Mouse (Mus musculus) kidney, adult 8-10 months (tissue): ENCODE measurements around the gene Gm13288.
A peak's percentile ranks its signal among the peaks of the same experiment; 100 is the strongest.
"Not testable (repeated sequence)": the region's sequence is repeated elsewhere in the genome, so short reads cannot be mapped to it uniquely, and the experiment has no call there.

Experiments used
- DNase-seq, 2 experiments: peaks; one replicate each; pipeline ENCODE4 v3.0.0; 2022

Gm13288 gene

DNA sequence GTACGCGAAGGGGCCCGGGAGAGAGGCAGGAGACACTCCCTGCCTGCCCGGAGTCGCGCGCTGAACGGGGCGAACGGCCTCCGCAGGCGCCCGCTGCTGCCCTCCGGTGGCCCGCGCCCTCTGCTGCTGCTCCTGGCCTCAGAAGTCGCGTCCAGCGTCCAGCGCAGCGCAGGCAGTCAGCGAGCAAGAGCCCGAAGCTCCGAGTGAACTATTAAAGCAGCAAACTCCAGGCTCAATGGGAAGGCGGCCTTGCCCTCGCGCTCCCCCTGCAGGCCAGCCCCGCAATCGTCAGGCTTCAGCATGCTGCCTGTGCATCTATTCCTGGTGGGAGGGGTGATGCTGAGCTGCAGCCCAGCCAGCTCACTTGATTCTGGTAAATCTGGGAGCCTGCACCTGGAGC, 2.4 kb upstream of the Gm13288 start, which contains the start of gene Gm13287:
Gene Gm13287, plus strand, starts transcription at position 301 of the 400 bp plus-strand sequence.
- DNase-seq, result not testable (repeated sequence)

DNA sequence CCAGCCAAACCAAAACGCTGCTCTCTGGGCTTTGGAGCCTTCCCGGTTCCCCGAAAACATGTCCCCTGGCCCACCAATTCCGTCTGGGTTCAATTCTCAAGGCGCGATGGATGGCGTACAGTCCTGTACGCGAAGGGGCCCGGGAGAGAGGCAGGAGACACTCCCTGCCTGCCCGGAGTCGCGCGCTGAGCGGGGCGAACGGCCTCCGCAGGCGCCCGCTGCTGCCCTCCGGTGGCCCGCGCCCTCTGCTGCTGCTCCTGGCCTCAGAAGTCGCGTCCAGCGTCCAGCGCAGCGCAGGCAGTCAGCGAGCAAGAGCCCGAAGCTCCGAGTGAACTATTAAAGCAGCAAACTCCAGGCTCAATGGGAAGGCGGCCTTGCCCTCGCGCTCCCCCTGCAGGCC, 430 bp downstream of the Gm13288 start:
- peak; percentile 23 to 33 for DNase-seq

DNA sequence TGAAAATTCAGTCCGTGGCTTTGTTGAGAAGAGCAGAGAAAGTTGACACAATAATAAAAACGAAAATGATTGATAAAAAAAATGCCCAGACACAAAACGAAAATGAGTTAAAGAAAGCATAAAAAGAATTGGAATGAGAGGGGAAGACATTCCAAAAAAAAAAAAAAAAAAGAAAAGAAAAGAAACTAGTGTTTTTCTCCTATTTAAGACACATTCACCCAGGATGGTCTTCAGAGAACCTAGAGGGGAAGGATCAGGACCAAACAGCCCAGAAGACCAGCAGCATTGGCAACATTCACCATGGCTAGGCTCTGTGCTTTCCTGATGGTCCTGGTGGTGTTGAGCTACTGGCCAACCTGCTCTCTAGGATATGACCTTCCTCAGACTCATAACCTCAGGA, 10.6 kb downstream of the Gm13288 start, which contains the start of gene Ifna7:
Gene Ifna7, plus strand, starts transcription at position 301 of the 400 bp plus-strand sequence.
- no peak for DNase-seq

DNA sequence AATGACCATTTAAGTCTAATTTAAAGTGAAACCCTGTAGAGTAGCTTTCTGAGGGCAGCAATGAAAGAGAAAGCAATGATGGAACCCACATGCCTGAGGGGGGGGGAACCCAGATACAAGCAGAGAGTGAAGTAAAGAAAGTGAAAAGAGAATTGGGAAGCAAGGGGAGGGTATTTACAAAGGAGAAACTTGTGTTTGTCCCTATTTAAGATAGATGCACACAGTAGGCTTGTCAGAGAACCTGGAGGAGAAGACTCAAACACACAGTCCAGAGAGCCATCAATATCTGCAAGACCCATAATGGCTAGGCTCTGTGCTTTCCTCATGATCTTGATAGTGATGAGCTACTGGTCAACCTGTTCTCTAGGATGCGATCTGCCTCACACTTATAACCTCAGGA, 14.3 kb downstream of the Gm13288 start, which contains the start of gene Ifna11:
Gene Ifna11, plus strand, starts transcription at position 301 of the 400 bp plus-strand sequence.
- DNase-seq, result no peak

DNA sequence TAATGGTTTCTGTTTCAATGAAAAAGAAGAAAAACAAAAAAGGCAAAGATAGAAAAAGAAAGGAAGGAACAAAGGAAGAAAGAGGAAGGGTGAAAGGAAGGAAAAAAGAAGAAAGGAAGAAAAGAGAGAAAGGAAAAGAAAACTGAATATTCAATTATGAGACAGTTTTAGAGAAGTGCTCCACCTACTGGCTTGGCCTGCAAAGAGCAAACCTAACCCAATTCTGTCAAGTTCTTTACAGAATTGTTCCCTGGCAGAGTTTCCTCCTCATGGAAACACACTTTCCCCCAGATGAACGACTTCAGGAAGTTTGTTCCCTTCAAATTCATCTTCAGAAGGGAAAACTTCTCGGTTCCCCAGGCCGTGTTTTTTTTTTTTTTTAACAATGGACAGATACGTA, 17.7 kb downstream of the Gm13288 start:
- DNase-seq, result peak in 1 of 2 experiments; percentile 7

DNA sequence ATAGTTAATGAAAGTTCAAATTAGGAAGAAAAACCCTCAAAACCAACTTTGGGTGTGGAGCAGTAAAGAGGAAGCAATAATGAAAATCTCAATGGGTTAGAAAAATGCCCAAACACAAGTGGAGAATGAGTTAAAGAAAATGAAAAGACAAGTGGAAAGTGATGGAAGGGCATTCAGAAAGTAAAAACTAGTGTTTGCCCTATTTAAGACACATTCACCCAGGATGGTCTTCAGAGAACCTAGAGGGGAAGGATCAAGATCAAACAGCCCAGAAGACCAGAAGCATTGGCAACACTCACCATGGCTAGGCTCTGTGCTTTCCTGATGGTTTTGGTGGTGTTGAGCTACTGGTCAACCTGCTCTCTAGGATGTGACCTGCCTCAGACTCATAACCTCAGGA, 21.8 kb downstream of the Gm13288 start, which contains the start of gene Ifna6:
Gene Ifna6, plus strand, starts transcription at position 301 of the 400 bp plus-strand sequence.
- not testable (repeated sequence) for DNase-seq

DNA sequence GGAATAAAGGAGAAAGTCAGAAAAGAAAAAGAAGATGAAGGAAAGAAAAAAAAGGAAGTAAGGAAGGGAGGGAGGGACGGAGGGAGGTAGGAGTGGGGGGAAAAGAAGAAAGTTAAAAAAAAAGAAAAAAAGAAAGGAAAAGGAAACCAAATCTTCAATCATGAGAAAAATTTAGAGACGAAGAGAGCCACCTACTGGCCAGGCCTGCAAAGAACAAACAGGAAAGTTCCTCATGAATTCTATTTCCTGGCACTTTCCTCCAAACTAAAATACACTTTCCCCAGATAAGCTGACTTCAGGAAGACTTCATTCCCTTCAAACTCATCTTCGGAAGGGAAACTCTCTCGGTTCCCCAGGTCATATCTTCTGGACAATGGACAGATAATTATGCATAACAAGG, 25.2 kb downstream of the Gm13288 start:
- peak in 1 of 2 experiments; percentile 22 for DNase-seq

DNA sequence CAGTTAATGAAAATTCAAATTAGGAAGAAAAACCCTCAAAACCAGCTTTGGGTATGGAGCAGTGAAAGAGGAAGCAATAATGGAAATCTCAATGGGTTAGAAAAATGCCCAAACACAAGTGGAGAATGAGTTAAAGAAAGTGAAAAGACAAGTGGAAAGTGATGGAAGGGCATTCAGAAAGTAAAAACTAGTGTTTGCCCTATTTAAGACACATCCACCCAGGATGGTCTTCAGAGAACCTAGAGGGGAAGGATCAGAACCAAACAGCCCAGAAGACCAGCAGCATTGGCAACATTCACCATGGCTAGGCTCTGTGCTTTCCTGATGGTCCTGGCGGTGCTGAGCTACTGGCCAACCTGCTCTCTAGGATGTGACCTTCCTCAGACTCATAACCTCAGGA, 29.9 kb downstream of the Gm13288 start, which contains the start of gene Ifna5:
Gene Ifna5, plus strand, starts transcription at position 301 of the 400 bp plus-strand sequence.
- not testable (repeated sequence) for DNase-seq

DNA sequence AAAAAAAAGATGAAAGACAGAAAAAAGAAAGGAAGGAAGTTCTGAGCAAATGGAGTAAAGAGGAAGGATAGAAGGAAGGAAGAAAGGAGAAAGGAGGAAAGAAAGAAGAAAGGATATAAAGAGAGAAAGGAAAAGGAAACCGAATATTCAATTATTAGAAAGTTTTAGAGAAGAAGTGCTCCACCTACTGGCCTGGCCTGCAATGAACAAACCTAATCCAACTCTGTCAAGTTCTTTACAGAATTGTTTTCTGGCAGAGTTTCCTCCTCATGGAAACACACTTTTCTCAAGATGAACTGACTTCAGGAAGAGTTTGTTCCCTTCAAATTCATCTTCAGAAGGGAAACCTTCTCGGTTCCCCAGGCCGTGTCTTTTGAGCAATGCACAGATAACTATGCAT, 33.5 kb downstream of the Gm13288 start:
- peak in 1 of 2 experiments; percentile 14 for DNase-seq

DNA sequence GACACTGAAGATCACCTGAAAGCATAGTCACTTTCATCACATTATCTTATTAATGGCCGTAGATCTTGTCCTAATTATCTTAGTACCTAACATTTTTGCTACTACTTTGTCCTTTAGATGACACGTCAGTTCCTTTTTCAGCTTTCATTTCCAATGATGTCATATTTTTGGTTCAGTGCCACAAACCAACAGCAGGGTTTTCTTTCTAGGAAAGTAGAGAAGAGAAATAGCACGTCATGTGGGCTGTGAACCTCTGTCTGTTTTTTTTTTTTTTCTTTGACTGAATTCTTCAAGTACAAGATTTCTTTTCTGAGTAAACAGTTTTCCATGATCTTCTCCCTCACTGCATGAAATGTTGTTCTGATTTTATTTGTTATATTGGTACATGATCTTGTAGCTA, 34.7 kb downstream of the Gm13288 start:
- DNase-seq, result no peak

DNA sequence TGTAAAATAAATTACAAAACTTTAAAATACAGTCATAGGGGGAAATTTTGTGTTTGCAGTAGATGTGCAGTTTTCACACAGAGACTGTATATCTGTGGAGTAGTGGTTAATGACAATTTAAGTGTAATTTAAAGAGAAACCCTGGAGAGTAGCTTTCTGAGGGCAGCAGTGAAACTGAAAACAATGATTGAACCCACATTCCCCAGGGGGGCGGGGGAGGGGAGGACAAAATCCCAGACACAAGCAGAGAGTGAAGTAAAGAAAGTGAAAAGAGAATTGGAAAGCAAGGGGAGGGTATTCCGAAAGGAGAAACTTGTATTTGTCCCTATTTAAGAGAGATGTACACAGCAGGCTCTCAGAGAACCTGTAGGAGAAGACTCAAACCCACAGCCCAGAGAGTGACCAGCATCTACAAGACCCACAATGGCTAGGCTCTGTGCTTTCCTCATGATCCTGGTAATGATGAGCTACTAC, 36.1 kb downstream of the Gm13288 start, which contains the start of gene Ifna4:
Gene Ifna4, plus strand, starts transcription at position 424 of the 474 bp plus-strand sequence.
- no peak for DNase-seq

DNA sequence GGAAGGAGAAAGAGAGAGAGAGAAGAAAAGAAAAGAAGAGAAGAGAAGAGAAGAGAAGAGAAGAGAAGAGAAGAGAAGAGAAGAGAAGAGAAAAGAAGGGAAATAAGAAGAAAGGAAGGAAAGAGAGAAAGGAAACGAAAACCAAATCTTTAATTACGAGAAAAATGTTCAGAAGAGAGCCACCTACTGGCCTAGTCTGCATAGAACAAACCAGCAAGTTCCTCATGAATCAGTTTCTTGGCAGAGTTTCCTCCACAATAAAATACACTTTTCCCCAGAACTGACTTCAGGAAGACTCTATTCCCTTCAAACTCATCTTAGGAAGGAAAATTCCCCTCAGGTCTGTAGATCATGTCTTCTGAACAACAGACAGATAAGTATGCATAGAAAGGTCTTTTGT, 40.0 kb downstream of the Gm13288 start:
- DNase-seq, result no peak

DNA sequence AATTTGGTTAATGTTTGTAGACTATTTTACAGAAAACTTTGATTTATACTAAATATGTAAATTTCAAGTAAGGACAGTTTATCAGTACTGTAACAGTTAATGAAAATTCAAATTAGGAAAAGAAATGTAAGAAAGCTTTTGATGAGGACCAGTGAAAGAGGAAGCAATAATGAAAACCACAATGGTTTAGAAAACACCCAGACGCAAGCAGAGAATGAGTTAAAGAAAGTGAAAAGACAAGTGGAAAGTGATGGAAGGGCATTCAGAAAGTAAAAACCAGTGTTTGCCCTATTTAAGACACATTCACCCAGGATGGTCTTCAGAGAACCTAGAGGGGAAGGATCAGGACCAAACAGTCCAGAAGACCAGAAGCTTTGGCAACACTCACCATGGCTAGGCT, 44.4 kb downstream of the Gm13288 start, which contains the start of gene Ifna1:
Gene Ifna1, plus strand, starts transcription at position 390 of the 400 bp plus-strand sequence.
- no peak for DNase-seq

DNA sequence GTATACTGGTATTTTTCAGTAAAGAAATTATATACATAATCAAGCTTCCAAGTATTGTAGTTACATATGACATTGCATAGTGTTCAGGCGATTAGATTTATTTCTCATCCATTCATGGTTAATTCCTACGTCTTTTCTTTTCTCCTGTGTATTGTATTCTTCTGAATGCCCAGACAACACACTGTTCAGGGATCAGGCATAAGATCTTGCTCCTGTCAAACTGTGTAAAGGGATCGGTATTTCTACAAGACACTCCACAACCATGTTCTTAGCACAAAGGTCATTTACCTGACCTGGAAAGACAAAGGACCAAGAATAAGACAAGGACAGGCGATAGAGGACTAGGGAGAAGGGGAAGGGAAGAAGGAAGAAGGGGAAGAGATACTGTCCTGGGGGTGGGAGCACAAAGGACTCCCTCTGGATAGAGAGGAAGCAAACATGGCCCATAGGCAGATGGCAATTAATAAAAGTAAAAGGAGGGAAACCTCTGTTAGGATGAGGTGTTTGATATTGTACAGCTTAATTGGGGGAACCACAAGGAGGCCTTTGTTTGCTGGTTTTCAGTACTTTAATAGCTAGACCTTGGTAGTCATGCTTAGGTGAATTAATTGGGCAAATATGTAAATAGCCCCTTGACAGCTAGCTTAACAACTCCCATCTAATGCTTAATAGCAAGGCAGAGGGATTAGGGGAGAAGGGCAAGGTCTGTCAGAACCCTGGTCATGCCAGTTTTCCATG, 45.9 kb downstream of the Gm13288 start:
- DNase-seq, result no peak
